Mouse (Mus musculus): ENCODE measurements around the gene Bnip3.

- TF ChIP-seq CTCF (IDR thresholded peaks at IDR 0.05; ENCODE audit: insufficient read depth, low read depth, low read length), result no peak
- TF ChIP-seq POLR2A (IDR thresholded peaks at IDR 0.05; ENCODE audit: insufficient read depth, low read depth, low read length), result no peak
Observed at GRCm38 (mm10) chr7:138913616-138914015, 4.3 kb upstream of the Bnip3 start.

All from olfactory bulb, adult 2 months (tissue).